Mouse (Mus musculus): ENCODE results near the gene Olfr723. TPM values are rescaled to one million over a fixed set of nuclear protein-coding genes. Genes with fewer than 3 reads are reported as not detected.
"Not testable (repeated sequence)": the region's sequence is repeated elsewhere in the genome, so short reads cannot be mapped to it uniquely, and the experiment has no call there.

Olfr723 gene
- not detected in 2 replicates for polyA plus RNA-seq (2015; fragmentation: Nextera tagmentation; extraction: Ambion mirVana)

- H3K9me3 ChIP-seq (replicated peaks; ENCODE audit: control insufficient read depth, low read length, poor library complexity, severe bottlenecking), result not testable (repeated sequence)
These were observed at the start of gene Olfr723 for GRCm38 (mm10) chr14:49931687-49932086. TSS of gene Olfr723 (minus strand) at chr14:49931787.

DNA sequence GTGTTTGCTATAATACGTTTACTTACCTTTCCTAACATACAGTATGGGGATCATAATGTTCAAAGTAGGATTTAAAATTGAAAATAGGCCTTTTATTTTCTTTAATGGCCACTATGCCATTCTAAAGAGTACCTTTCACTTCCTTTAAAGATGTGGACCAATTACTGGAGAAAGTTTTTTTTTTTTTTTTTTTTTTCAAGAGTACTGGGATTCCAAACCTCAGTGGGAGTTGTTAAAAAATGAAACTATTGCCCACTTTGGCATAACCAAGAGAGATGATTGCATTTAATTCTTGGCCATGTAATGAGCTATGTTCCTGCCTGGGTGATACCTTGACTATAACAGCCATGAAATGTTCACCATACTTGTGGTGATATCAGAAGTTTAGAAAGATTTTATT is 31.6 kb upstream of the Olfr723 start, which contains the start of gene Olfr724:
Olfr724 (minus strand) TSS at position 101 of the 400 bp plus-strand sequence.
- H3K4me2 ChIP-seq (ENCODE audit: low read length); ATAC-seq; H3K36me3 ChIP-seq (ENCODE audit: control insufficient read depth, insufficient read depth, low read length); H3K9me3 ChIP-seq (replicated peaks; ENCODE audit: control insufficient read depth, low read length, poor library complexity, severe bottlenecking); H3K4me3 ChIP-seq (ENCODE audit: low read depth, low read length); H3K27ac ChIP-seq (ENCODE audit: low read length); H3K9ac ChIP-seq (ENCODE audit: low read depth, low read length); H3K4me1 ChIP-seq (ENCODE audit: control insufficient read depth, insufficient read depth, low read length); H3K27me3 ChIP-seq (ENCODE audit: control insufficient read depth, insufficient read depth, low read depth, low read length): not testable (repeated sequence)
- 79% methylated on average over 1 of the region's 1 CpGs for WGBS

More at GRCm38 (mm10) chr14:49931687-49932086, at the start of gene Olfr723:
- not testable (repeated sequence) for H3K27ac ChIP-seq (ENCODE audit: low read length); H3K36me3 ChIP-seq (ENCODE audit: control insufficient read depth, insufficient read depth, low read length); ATAC-seq; H3K4me1 ChIP-seq (ENCODE audit: control insufficient read depth, insufficient read depth, low read length); H3K27me3 ChIP-seq (ENCODE audit: control insufficient read depth, insufficient read depth, low read depth, low read length); H3K4me3 ChIP-seq (ENCODE audit: low read depth, low read length); H3K9ac ChIP-seq (ENCODE audit: low read depth, low read length); H3K4me2 ChIP-seq (ENCODE audit: low read length)

- ATAC-seq, result no peak
- H3K36me3 ChIP-seq (ENCODE audit: control insufficient read depth, insufficient read depth, low read length), result no peaks in the 10 kb centered on the region
- H3K9ac ChIP-seq (ENCODE audit: low read depth, low read length), result no peak overlapping the region
- WGBS, result 66% methylated on average over 2 of the region's 2 CpGs
- H3K4me1 ChIP-seq (ENCODE audit: control insufficient read depth, insufficient read depth, low read length), result no peaks in the 10 kb centered on the region
- no peak overlapping the region for H3K4me3 ChIP-seq (ENCODE audit: low read depth, low read length)
- no peaks in the 10 kb centered on the region for H3K27me3 ChIP-seq (ENCODE audit: control insufficient read depth, insufficient read depth, low read depth, low read length)
- no peaks in the 10 kb centered on the region; the same call in 1 of the 2 replicates for H3K9me3 ChIP-seq (replicated peaks; ENCODE audit: control insufficient read depth, low read length, poor library complexity, severe bottlenecking)
- H3K4me2 ChIP-seq (ENCODE audit: low read length), result no peak overlapping the region
- no peak overlapping the region for H3K27ac ChIP-seq (ENCODE audit: low read length)
These were observed 24.3 kb upstream of the Olfr723 start for GRCm38 (mm10) chr14:49955890-49956289.

DNA sequence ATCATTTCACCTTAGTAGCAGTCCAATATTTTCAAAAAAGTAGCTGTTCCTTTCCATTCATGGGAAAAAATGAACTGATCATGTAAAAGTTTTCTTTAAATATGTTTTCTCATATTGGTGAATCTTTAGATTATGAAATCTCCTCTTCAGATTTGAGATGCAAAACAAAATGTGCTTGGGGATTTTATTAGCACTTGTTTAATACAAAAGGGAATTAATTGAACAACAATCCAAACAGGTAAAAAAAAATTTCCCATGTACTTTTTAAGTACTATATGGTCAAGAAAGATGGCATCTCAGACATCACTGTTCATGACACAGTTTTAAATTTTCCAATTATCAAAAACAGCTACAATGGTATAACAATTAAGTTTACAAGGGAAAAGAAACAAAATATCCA is 29.7 kb downstream of the Olfr723 start, which contains the start of gene Olfr722:
Olfr722 (minus strand) TSS at position 101 of the 400 bp plus-strand sequence.
- no peak for ATAC-seq
- H3K36me3 ChIP-seq (ENCODE audit: control insufficient read depth, insufficient read depth, low read length), result no peaks in the 10 kb centered on the region
- H3K27me3 ChIP-seq (ENCODE audit: control insufficient read depth, insufficient read depth, low read depth, low read length), result no peaks in the 10 kb centered on the region
- H3K4me1 ChIP-seq (ENCODE audit: control insufficient read depth, insufficient read depth, low read length), result no peaks in the 10 kb centered on the region
- no peak within 1 kb of the TSS for H3K4me2 ChIP-seq (ENCODE audit: low read length)
- H3K4me3 ChIP-seq (ENCODE audit: low read depth, low read length), result no peak within 1 kb of the TSS
- no peak within 1 kb of the TSS for H3K9ac ChIP-seq (ENCODE audit: low read depth, low read length)
- no peak within 1 kb of the TSS for H3K27ac ChIP-seq (ENCODE audit: low read length)
- no peaks in the 10 kb centered on the region for H3K9me3 ChIP-seq (replicated peaks; ENCODE audit: control insufficient read depth, low read length, poor library complexity, severe bottlenecking)

Other genes with a start within 250 kb of the Olfr723 start
- 23.2 and 24.4 TPM in 2 replicates for gene Armh4, start 148.4 kb downstream of the Olfr723 start, polyA plus RNA-seq (2015; fragmentation: Nextera tagmentation; extraction: Ambion mirVana)
- not detected in 2 replicates for gene Olfr722, start 29.8 kb downstream of the Olfr723 start, polyA plus RNA-seq (2015; fragmentation: Nextera tagmentation; extraction: Ambion mirVana)
- gene Olfr724, start 31.5 kb upstream of the Olfr723 start, polyA plus RNA-seq (2015; fragmentation: Nextera tagmentation; extraction: Ambion mirVana), result not detected in 2 replicates
- not detected in 2 replicates for gene Olfr725, start 108.6 kb upstream of the Olfr723 start, polyA plus RNA-seq (2015; fragmentation: Nextera tagmentation; extraction: Ambion mirVana)
- gene Olfr726, start 159.2 kb upstream of the Olfr723 start, polyA plus RNA-seq (2015; fragmentation: Nextera tagmentation; extraction: Ambion mirVana), result not detected in 2 replicates
- gene Olfr727, start 191.4 kb upstream of the Olfr723 start, polyA plus RNA-seq (2015; fragmentation: Nextera tagmentation; extraction: Ambion mirVana), result not detected in 2 replicates
- not detected in 2 replicates for gene Olfr728, start 210.9 kb upstream of the Olfr723 start, polyA plus RNA-seq (2015; fragmentation: Nextera tagmentation; extraction: Ambion mirVana)
- gene Olfr729, start 221.1 kb upstream of the Olfr723 start, polyA plus RNA-seq (2015; fragmentation: Nextera tagmentation; extraction: Ambion mirVana), result not detected in 2 replicates